Mouse (Mus musculus): ENCODE data around the gene Mad2l2.

DNA sequence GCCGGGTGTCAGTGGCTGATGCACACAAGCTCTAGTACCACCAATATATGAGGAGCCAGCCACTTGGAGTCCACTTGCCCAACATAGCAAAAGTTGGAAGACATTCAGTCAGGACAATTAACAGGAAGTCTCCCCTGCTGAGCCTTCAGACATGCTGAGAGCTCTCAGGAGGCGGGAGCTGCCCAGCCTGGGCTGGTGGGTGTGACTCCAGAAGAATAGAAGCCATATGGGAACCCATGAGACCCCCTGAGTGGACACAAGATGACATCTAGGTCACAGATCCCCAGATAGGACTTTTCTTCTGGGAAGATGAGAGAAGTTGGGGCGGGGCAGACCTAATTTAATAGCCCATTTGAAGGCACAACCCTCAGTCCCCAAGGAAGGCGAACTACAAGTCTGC, 41.0 kb upstream of the Mad2l2 start:
- TF ChIP-seq CTCF (IDR thresholded peaks at IDR 0.05; ENCODE audit: insufficient read depth, low read length) (no peak), POLR2A (IDR thresholded peaks at IDR 0.05; ENCODE audit: borderline replicate concordance, extremely low read depth, low read depth, low read length) (no peak)
